Mouse (Mus musculus): ENCODE measurements around the gene Gga3. TPM values are rescaled to one million over a fixed set of nuclear protein-coding genes. Genes with fewer than 3 reads are reported as not detected.

Gene Gga3
- polyA plus RNA-seq, 1 experiment from 2014 or later: 13.7 TPM

GRCm38 (mm10) chr11:115618001-115618400, 14.2 kb upstream of the Gga3 start:
- no peak overlapping the region for H3K4me3 ChIP-seq
- H3K36me3 ChIP-seq: peaks cover 36% of the 10 kb centered on the region

DNA sequence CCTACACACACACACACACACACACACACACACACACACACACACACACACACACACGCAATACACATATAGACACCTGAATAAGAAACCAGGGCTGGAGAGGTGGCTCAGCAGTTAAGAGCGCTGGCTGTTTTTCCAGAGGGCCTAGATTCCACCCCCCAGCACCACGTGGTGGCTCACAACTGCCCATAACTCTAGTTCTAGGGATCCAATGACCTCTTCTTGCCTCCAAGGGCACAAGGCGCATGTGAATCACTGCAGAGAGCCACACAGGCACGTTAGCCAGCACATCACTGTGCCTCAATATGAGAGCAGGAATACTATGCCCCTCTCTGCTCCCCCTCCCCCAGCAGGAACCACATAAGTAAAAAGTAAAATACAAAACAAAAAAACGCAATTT, 13.0 kb upstream of the Gga3 start:
- Histone ChIP-seq H3K4me1 (replicated peaks) (peaks cover 34% of the 10 kb centered on the region), H3K27ac (no peak overlapping the region), H3K9me3 (replicated peaks) (no peaks in the 10 kb centered on the region), H3K36me3 (peaks cover 26% of the 10 kb centered on the region), H3K27me3 (no peaks in the 10 kb centered on the region), H3K9ac (no peak overlapping the region), H3K4me2 (no peak overlapping the region), H3K4me3 (no peak overlapping the region)
- ATAC-seq (replicated peaks; ENCODE audit: insufficient number of reproducible peaks, insufficient read depth, low FRiP score, low read depth): no peak
- 68% methylated on average over 6 of the region's 6 CpGs for WGBS

More at GRCm38 (mm10) chr11:115618001-115618400, 14.2 kb upstream of the Gga3 start:
- H3K4me2 ChIP-seq: no peak overlapping the region
- H3K27ac ChIP-seq: no peak overlapping the region
- H3K27me3 ChIP-seq: no peaks in the 10 kb centered on the region
- WGBS: 88% methylated on average over 2 of the region's 2 CpGs
- ATAC-seq (replicated peaks; ENCODE audit: insufficient number of reproducible peaks, insufficient read depth, low FRiP score, low read depth): no peak
- no peaks in the 10 kb centered on the region for H3K9me3 ChIP-seq (replicated peaks)
- H3K4me1 ChIP-seq (replicated peaks): peaks cover 32% of the 10 kb centered on the region
- no peak overlapping the region for H3K9ac ChIP-seq

DNA sequence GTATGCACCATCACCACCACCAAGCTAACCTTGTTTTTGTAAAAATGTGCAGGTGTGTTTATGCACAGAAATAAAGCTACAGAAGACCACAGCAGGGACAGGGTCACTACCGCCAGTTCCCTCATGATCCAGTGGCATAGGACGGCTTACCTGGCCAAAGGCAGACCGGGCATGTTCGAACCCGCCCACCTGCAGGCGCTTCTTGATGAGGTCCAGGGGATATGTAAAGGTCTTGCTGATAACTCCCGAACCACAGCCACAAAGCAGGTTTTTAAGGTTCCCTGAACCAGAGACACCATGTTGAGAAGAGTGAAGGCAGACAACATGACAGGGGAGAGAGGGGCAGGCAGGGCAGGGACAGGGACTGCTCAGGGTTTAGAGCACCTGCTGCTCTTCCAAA, 12.5 kb upstream of the Gga3 start:
- H3K4me1 ChIP-seq (replicated peaks): peaks cover 37% of the 10 kb centered on the region
- H3K4me2 ChIP-seq: no peak overlapping the region
- H3K27ac ChIP-seq: no peak overlapping the region
- peaks cover 24% of the 10 kb centered on the region for H3K36me3 ChIP-seq
- H3K27me3 ChIP-seq: no peaks in the 10 kb centered on the region
- H3K9me3 ChIP-seq (replicated peaks): no peaks in the 10 kb centered on the region
- H3K9ac ChIP-seq: no peak overlapping the region
- WGBS: 85% methylated on average over 7 of the region's 7 CpGs
- H3K4me3 ChIP-seq: no peak overlapping the region
- no peak for ATAC-seq (replicated peaks; ENCODE audit: insufficient number of reproducible peaks, insufficient read depth, low FRiP score, low read depth)

GRCm38 (mm10) chr11:115615875-115616274, 12.0 kb upstream of the Gga3 start:
- H3K27me3 ChIP-seq: no peaks in the 10 kb centered on the region
- H3K4me2 ChIP-seq: no peak overlapping the region
- H3K9me3 ChIP-seq (replicated peaks): no peaks in the 10 kb centered on the region
- H3K27ac ChIP-seq: peak overlapping the region; percentile 51
- peaks cover 37% of the 10 kb centered on the region for H3K4me1 ChIP-seq (replicated peaks)
- H3K9ac ChIP-seq: no peak overlapping the region
- no peak overlapping the region for H3K4me3 ChIP-seq
- peaks cover 19% of the 10 kb centered on the region for H3K36me3 ChIP-seq
- ATAC-seq (replicated peaks; ENCODE audit: insufficient number of reproducible peaks, insufficient read depth, low FRiP score, low read depth): no peak
- 76% methylated on average over 6 of the region's 6 CpGs for WGBS

GRCm38 (mm10) chr11:115615108-115615825, 11.4 kb upstream of the Gga3 start:
- Histone ChIP-seq H3K4me3 (no peak overlapping the region), H3K9me3 (replicated peaks) (no peaks in the 10 kb centered on the region), H3K4me1 (replicated peaks) (peaks cover 37% of the 10 kb centered on the region), H3K27me3 (no peaks in the 10 kb centered on the region), H3K9ac (no peak overlapping the region), H3K36me3 (peaks cover 13% of the 10 kb centered on the region), H3K4me2 (no peak overlapping the region), H3K27ac (peak overlapping the region; percentile 51)
- WGBS: 68% methylated on average over 15 of the region's 15 CpGs
- ATAC-seq (replicated peaks; ENCODE audit: insufficient number of reproducible peaks, insufficient read depth, low FRiP score, low read depth): no peak

- Histone ChIP-seq H3K4me3 (no peak overlapping the region), H3K27me3 (no peaks in the 10 kb centered on the region), H3K4me1 (replicated peaks) (peaks cover 37% of the 10 kb centered on the region), H3K4me2 (no peak overlapping the region), H3K27ac (peak overlapping the region; percentile 51), H3K9ac (no peak overlapping the region), H3K36me3 (peaks cover 6% of the 10 kb centered on the region; the same call in 1 of the 2 replicates), H3K9me3 (replicated peaks) (no peaks in the 10 kb centered on the region)
- no peak for ATAC-seq (replicated peaks; ENCODE audit: insufficient number of reproducible peaks, insufficient read depth, low FRiP score, low read depth)
- 74% methylated on average over 10 of the region's 10 CpGs for WGBS
Observed at GRCm38 (mm10) chr11:115614346-115615107, 10.7 kb upstream of the Gga3 start.

- no peaks in the 10 kb centered on the region for H3K9me3 ChIP-seq (replicated peaks)
- 0 out of 2 replicates have a peak, but pooled peaks have one; percentile 1 for ATAC-seq (replicated peaks; ENCODE audit: insufficient number of reproducible peaks, insufficient read depth, low FRiP score, low read depth)
- peak overlapping the region; percentile 98 for H3K27ac ChIP-seq
- peaks cover 7% of the 10 kb centered on the region; the same call in 1 of the 2 replicates for H3K36me3 ChIP-seq
- 0% methylated on average over 16 of the region's 16 CpGs for WGBS
- H3K4me2 ChIP-seq: peak overlapping the region; percentile 93
- H3K9ac ChIP-seq: peak overlapping the region; percentile 83
- no peaks in the 10 kb centered on the region for H3K27me3 ChIP-seq
- H3K4me1 ChIP-seq (replicated peaks): peaks cover 37% of the 10 kb centered on the region
- peak overlapping the region; percentile 85 for H3K4me3 ChIP-seq
Observed at GRCm38 (mm10) chr11:115613138-115613945, 9.5 kb upstream of the Gga3 start.

GRCm38 (mm10) chr11:115612410-115613137, 8.7 kb upstream of the Gga3 start, which contains the start of gene Mif4gd:
Gene Mif4gd (minus strand): TSS chr11:115612969.
- Histone ChIP-seq H3K9ac (peak within 1 kb of the TSS; percentile 83), H3K4me1 (replicated peaks) (peaks cover 37% of the 10 kb centered on the region), H3K27me3 (no peaks in the 10 kb centered on the region), H3K9me3 (replicated peaks) (no peaks in the 10 kb centered on the region), H3K27ac (peak within 1 kb of the TSS; percentile 98), H3K36me3 (peaks cover 12% of the 10 kb centered on the region; the same call in 1 of the 2 replicates), H3K4me3 (peak within 1 kb of the TSS; percentile 85), H3K4me2 (peak within 1 kb of the TSS; percentile 93)
- under 1% methylated on average over 54 of the region's 80 CpGs for WGBS
- peak; percentile 84 for ATAC-seq (replicated peaks; ENCODE audit: insufficient number of reproducible peaks, insufficient read depth, low FRiP score, low read depth)

DNA sequence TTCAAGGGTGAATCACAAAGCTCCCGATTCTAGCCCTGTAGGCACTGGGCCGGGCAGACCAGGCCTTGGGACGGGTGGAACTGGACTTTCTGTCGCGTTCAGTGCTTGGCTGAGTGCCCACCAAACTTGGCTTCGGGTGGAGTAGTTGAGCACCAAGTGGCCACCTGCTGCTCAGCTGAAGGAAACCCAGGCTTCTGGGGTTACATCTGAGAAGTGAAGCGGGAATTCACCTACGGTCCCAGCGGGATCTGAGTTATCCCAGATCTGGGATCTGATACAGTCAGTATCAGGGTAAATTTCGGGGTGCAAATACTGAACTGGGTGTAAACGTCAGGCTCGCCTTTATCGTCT, 8.2 kb upstream of the Gga3 start:
- WGBS: under 1% methylated on average over 13 of the region's 13 CpGs
- Histone ChIP-seq H3K9me3 (replicated peaks) (no peaks in the 10 kb centered on the region), H3K27ac (peak overlapping the region; percentile 98), H3K27me3 (no peaks in the 10 kb centered on the region), H3K4me1 (replicated peaks) (peaks cover 34% of the 10 kb centered on the region), H3K9ac (peak overlapping the region; percentile 83), H3K4me2 (peak overlapping the region; percentile 93), H3K36me3 (peaks cover 17% of the 10 kb centered on the region), H3K4me3 (peak overlapping the region; percentile 85)
- peak; percentile 27; the same call in 1 of the 2 replicates for ATAC-seq (replicated peaks; ENCODE audit: insufficient number of reproducible peaks, insufficient read depth, low FRiP score, low read depth)

GRCm38 (mm10) chr11:115611173-115611572, 7.3 kb upstream of the Gga3 start:
- 78% methylated on average over 6 of the region's 6 CpGs for WGBS

More at GRCm38 (mm10) chr11:115611173-115611572, 7.3 kb upstream of the Gga3 start:
- H3K9ac ChIP-seq: no peak overlapping the region
- peaks cover 32% of the 10 kb centered on the region for H3K4me1 ChIP-seq (replicated peaks)
- H3K4me2 ChIP-seq: no peak overlapping the region
- H3K9me3 ChIP-seq (replicated peaks): no peaks in the 10 kb centered on the region
- no peak for ATAC-seq (replicated peaks; ENCODE audit: insufficient number of reproducible peaks, insufficient read depth, low FRiP score, low read depth)
- no peak overlapping the region for H3K4me3 ChIP-seq
- H3K36me3 ChIP-seq: peaks cover 23% of the 10 kb centered on the region
- H3K27ac ChIP-seq: no peak overlapping the region
- no peaks in the 10 kb centered on the region for H3K27me3 ChIP-seq
